Mouse (Mus musculus) heart, postnatal 10 days (tissue): ENCODE measurements around the gene Sox15. TPM values are rescaled to one million over a fixed set of nuclear protein-coding genes. Genes with fewer than 3 reads are reported as not detected.
A peak's percentile ranks its signal among the peaks of the same experiment; 100 is the strongest.
"Not testable (repeated sequence)": the region's sequence is repeated elsewhere in the genome, so short reads cannot be mapped to it uniquely, and the experiment has no call there.

Experiments used
- DNase-seq, 2 experiments: peaks; one replicate each; pipeline ENCODE4 v3.0.0; 2021
- intact Hi-C: fragments of 180-260 bp; cut with DNase I; formaldehyde crosslinking; loops from one replicate; pipeline ENCODE4 v1.15.1; 2025
- microRNA-seq, 2 experiments: library from miRNA; unstranded; fragments of <30 nt; microRNA quantifications; one replicate each; pipeline ENCODE4 v1.2.0; 2022
- total RNA-seq, 2 experiments: library from RNA; stranded (reverse); gene quantifications; 2 replicates each; pipeline ENCODE4 v1.2.3; 2021

The Sox15 gene
- total RNA-seq, 2 experiments from 2014 or later = not detected

- intact Hi-C loops = no loop called here
- DNase-seq = peak; percentile 85 to 87
Observed at GRCm38 (mm10) chr11:69695361-69696181, 40.5 kb downstream of the Sox15 start, which contains the start of the genes Tnfsf12 and Tnfsfm13. TSS of gene Tnfsf12 (minus strand) at chr11:69695849. TSS of gene Tnfsfm13 (minus strand) at chr11:69696098.

GRCm38 (mm10) chr11:69697396-69697795 is 42.3 kb downstream of the Sox15 start:
- intact Hi-C loops = no loop called here
- DNase-seq = no peak

DNA sequence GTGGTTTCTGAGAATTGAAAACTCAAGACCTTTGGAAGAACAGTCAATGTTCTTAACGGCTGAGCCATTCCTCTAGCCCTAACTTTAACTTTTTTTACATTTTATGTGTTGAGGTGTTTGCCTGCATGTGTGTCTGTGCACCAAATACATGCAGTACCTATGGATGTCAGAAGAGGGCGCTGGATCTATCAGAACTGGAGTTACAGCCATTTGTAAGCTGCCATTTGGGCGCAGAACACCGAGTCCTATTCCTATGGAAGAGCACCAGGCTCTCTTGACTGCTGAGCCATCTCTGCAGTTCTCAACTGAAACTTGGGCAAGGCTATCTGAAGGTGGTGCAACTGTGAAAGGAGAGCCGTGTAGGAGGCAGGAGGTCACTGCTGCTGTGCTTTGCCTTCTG is 43.5 kb downstream of the Sox15 start:
- intact Hi-C loops = no loop called here
- DNase-seq = no peak

DNA sequence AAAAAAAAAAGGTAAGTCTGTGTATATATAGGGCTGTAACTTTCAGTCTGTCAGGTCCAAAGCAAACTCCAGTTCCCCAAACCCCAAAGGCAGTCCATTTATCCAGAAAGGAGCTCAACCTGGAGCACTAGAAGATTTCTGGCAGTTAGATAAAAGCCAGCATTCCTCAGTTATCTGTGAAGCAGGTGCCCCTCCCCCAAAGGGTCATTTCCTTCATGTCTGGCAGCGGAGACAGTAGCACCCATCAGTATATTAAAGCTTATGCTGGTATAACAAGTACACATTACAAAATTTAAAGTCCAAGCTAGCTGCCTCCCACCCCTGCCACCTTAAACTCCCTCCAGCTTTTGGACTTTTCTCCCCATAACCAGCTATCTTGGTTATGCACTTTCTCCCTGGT is 44.5 kb downstream of the Sox15 start:
- intact Hi-C loops = no loop called here
- DNase-seq = no peak

GRCm38 (mm10) chr11:69702886-69703285 is 47.8 kb downstream of the Sox15 start:
- intact Hi-C loops, DNase-seq: not testable (repeated sequence)

DNA sequence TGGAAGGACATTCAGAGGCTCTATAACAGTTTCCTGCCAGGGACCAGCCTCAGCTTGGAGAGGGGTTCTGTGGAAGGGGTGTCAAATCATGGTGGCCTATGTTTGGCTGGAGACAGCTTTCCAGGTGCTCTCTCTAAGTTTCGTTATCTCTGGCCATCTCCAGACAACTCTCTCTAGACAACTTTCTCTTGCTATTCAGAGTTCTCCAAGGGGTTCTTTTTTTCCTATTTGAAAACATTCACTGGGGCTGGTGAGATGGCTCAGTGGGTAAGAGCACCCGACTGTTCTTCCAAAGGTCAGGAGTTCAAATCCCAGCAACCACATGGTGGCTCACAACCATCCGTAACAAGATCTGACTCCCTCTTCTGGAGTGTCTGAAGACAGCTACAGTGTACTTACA is 48.3 kb downstream of the Sox15 start:
- intact Hi-C loops = not testable (repeated sequence)

DNA sequence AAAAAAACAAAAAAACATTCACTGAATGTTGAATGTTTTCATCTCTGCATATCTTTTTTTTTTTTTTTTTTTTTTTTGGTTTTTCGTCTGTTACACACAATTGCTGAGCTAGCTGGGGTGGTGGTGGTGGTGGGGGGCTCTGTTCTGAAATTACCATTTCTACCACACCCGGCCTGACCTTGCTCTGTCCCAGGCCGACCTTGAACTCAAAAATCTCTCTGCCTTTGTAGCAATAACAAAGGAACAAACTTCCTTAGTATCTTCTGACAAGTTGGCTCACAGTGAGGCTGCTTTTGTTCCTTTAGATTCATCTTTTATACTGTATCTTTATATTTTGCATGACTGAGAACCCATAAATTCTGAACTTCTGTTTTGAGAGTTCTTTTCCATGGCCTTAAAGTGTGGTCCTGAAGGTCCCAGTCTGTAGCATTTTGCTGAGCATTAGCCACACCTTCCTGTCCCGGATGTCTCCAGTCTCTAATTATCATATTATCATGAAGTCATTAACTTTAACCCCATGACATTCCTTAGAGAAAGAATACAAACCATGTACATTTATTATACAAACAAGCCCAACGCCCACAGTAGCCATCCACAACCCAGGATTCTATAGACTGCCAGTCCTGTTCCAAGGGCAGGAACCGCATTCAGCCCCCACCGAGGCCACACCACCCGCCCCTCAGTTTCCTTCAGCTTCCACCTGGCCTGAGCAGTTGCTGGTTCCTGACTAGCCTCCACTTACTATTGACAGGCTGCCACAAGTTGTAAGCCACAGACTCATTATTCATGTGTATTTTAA is 48.9 kb downstream of the Sox15 start:
- no peak for DNase-seq
- intact Hi-C loops = no loop called here

More for the DNA sequence above, 48.3 kb downstream of the Sox15 start:
- DNase-seq = not testable (repeated sequence)

DNA sequence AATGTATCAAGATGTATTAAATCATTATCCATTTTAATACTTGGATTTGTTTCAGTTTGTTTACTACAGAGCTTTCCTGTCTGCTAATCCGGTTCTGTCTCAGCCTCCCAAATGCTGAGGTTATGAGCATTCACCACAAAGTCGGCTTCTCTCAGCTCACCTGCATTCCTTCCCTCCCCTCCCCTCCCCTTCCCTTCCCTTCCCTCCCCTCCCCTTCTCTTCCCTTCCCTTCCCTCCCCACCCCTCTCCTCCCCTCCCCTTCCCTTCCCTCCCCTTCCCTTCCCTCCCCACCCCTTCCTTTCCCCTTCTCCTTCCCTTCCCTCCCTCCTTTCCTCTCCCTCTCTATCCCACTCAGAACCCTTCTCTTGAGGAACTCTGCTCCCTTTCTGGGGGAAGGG is 49.5 kb downstream of the Sox15 start:
- intact Hi-C loops = no loop called here
- no peak for DNase-seq

Small RNA genes lying within 50 kb of the gene (microRNA-seq; reads per million reads assigned to microRNA genes)
- gene Mir1934 (1.4 to 6.6 reads per million in 2 experiments), gene Mir467f (0 reads per million in 2 experiments)

Other genes starting within 250 kb of the Sox15 start
- gene Kdm6b, start 241.6 kb upstream of the Sox15 start, total RNA-seq = 10 to 100 TPM; 48.3 to 52.2 TPM
- gene Dnah2, start 106.2 kb upstream of the Sox15 start, total RNA-seq = under 1 TPM; 0.02 to 0.10 TPM
- 100 to 1,000 TPM in 1 of 2 experiments, 10 to 100 TPM in 1; 97.6 to 115 TPM for gene Efnb3, start 95.1 kb upstream of the Sox15 start, total RNA-seq
- gene Wrap53, start 75.1 kb upstream of the Sox15 start, total RNA-seq = 1 to 10 TPM; 5.9 to 6.8 TPM
- gene Trp53, start 75.0 kb upstream of the Sox15 start, total RNA-seq = 10 to 100 TPM; 32.5 to 45.2 TPM
- gene Atp1b2, start 49.4 kb upstream of the Sox15 start, total RNA-seq = 10 to 100 TPM; 29.9 to 36.5 TPM
- gene Shbg, start 37.4 kb upstream of the Sox15 start, total RNA-seq = not detected
- gene Sat2, start 33.3 kb upstream of the Sox15 start, total RNA-seq = 1 to 10 TPM; 4.3 to 4.7 TPM
- gene Fxr2, start 22.3 kb upstream of the Sox15 start, total RNA-seq = 10 to 100 TPM; 72.1 to 78.7 TPM
- 10 to 100 TPM; 33.1 to 33.7 TPM for gene Mpdu1, start 7.3 kb downstream of the Sox15 start, total RNA-seq
- gene Cd68, start 10.8 kb downstream of the Sox15 start, total RNA-seq = 1 to 10 TPM; 5.8 to 7.8 TPM
- gene Eif4a1, start 17.1 kb downstream of the Sox15 start, total RNA-seq = 100 to 1,000 TPM; 389 to 397 TPM
- 10 to 100 TPM; 48.9 to 49.6 TPM for gene Senp3, start 26.8 kb downstream of the Sox15 start, total RNA-seq
- 1 to 10 TPM; 2.1 to 2.4 TPM for gene Tnfsf13, start 30.5 kb downstream of the Sox15 start, total RNA-seq
- gene Tnfsf12, start 40.5 kb downstream of the Sox15 start, total RNA-seq = 10 to 100 TPM; 19.6 to 20.3 TPM
- 1 to 10 TPM; 5.1 to 5.2 TPM for gene Tnfsfm13, start 40.8 kb downstream of the Sox15 start, total RNA-seq
- 10 to 100 TPM; 44.5 to 47.5 TPM for gene Polr2a, start 103.3 kb downstream of the Sox15 start, total RNA-seq
- under 1 TPM; 0.17 to 0.40 TPM for gene Slc35g3, start 106.7 kb downstream of the Sox15 start, total RNA-seq
- gene Zbtb4, start 110.6 kb downstream of the Sox15 start, total RNA-seq = 10 to 100 TPM; 42.2 to 43.9 TPM
- gene Chrnb1, start 140.6 kb downstream of the Sox15 start, total RNA-seq = 1 to 10 TPM; 5.8 to 7.1 TPM
- 1 to 10 TPM; 1.9 to 3.5 TPM for gene Fgf11, start 146.5 kb downstream of the Sox15 start, total RNA-seq
- gene Tmem102, start 150.3 kb downstream of the Sox15 start, total RNA-seq = 1 to 10 TPM in 1 of 2 experiments, under 1 TPM in 1; 0.94 to 1.2 TPM
- not detected for gene Gm39566, start 160.0 kb downstream of the Sox15 start, total RNA-seq
- not detected for gene Spem2, start 163.2 kb downstream of the Sox15 start, total RNA-seq
- not detected for gene Spem1, start 166.9 kb downstream of the Sox15 start, total RNA-seq
- gene Nlgn2, start 182.5 kb downstream of the Sox15 start, total RNA-seq = 10 to 100 TPM; 13.6 TPM
- 100 to 1,000 TPM; 130 to 151 TPM for gene Tmem256, start 183.2 kb downstream of the Sox15 start, total RNA-seq
- gene Plscr3, start 191.1 kb downstream of the Sox15 start, total RNA-seq = 10 to 100 TPM; 52.5 to 59.7 TPM
- not detected for gene Tnk1, start 203.4 kb downstream of the Sox15 start, total RNA-seq
- not detected for gene Tmem95, start 222.7 kb downstream of the Sox15 start, total RNA-seq
- 1 to 10 TPM; 3.0 to 3.5 TPM for gene Kctd11, start 226.1 kb downstream of the Sox15 start, total RNA-seq
- 1 to 10 TPM; 2.7 to 3.0 TPM for gene Acap1, start 240.2 kb downstream of the Sox15 start, total RNA-seq
- 1 to 10 TPM; 2.1 to 2.7 TPM for gene 2810408A11Rik, start 245.7 kb downstream of the Sox15 start, total RNA-seq
- gene Neurl4, start 245.8 kb downstream of the Sox15 start, total RNA-seq = 10 to 100 TPM; 39.2 to 39.9 TPM